Mouse (Mus musculus): ENCODE measurements around the gene Foxa3. TPM values are rescaled to one million over a fixed set of nuclear protein-coding genes. Genes with fewer than 3 reads are reported as not detected.

Gene Foxa3
- total and polyA plus RNA-seq, 3 experiments: not detected

GRCm38 (mm10) chr7:19016042-19016441 is 7.3 kb downstream of the Foxa3 start:
- Histone ChIP-seq H3K9ac (ENCODE audit: control insufficient read depth, low read depth, low read length, poor library complexity, severe bottlenecking) (no peak overlapping the region), H3K27me3 (ENCODE audit: control insufficient read depth in 1 of 2, insufficient read depth in 2 of 2, low read length in 2 of 2) (peaks cover 1 to 2% of the 10 kb centered on the region in 2 experiments; a peak in 3 of 4 replicates), H3K27ac (ENCODE audit: control insufficient read depth, low read depth, low read length) (no peak overlapping the region), H3K79me2 (ENCODE audit: control insufficient read depth, insufficient read depth, low read length, poor library complexity) (no peaks in the 10 kb centered on the region), H3K36me3 (ENCODE audit: control insufficient read depth in 1 of 2, insufficient read depth in 2 of 2, low read length in 2 of 2) (no peaks in the 10 kb centered on the region), H3K4me3 (ENCODE audit: control insufficient read depth in 1 of 2, insufficient read depth in 1 of 2, low read depth in 2 of 2, low read length in 2 of 2) (no peak overlapping the region), H3K9me3 (replicated peaks; ENCODE audit: insufficient read depth, low read length) (no peaks in the 10 kb centered on the region), H3K4me1 (ENCODE audit: control insufficient read depth in 1 of 2, insufficient read depth in 2 of 2, low read length in 2 of 2) (no peaks in the 10 kb centered on the region)
- no peak for TF ChIP-seq POLR2AphosphoS5 (IDR thresholded peaks at IDR 0.05; ENCODE audit: borderline replicate concordance, low read depth, low read length)
- no peak for TF ChIP-seq RCOR1 (IDR thresholded peaks at IDR 0.05; ENCODE audit: low read depth, low read length)
- no peak for DNase-seq (ENCODE audit: low read depth, low spot score)

DNA sequence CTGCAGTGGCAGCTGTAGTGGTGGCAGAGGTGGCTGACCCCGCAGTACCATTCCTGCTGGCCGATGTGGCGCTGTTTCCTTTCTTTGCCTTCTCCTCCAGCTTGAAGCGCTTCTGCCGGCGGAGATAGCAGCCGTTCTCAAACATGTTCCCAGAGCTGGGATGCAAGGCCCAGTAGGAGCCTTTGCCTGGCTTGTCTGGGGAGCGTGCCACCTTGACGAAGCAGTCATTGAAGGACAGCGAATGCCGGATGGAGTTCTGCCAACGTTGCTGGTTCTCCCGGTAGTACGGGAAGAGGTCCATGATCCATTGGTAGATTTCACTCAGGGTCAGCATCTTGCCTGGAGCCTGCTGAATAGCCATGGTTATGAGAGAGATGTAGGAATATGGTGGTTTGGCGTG is 8.9 kb downstream of the Foxa3 start:
- H3K4me1 ChIP-seq (ENCODE audit: control insufficient read depth in 1 of 2, insufficient read depth in 2 of 2, low read length in 2 of 2): no peaks in the 10 kb centered on the region
- H3K36me3 ChIP-seq (ENCODE audit: control insufficient read depth in 1 of 2, insufficient read depth in 2 of 2, low read length in 2 of 2): no peaks in the 10 kb centered on the region
- H3K9ac ChIP-seq (ENCODE audit: control insufficient read depth, low read depth, low read length, poor library complexity, severe bottlenecking): no peak overlapping the region
- H3K4me3 ChIP-seq (ENCODE audit: control insufficient read depth in 1 of 2, insufficient read depth in 1 of 2, low read depth in 2 of 2, low read length in 2 of 2): no peak overlapping the region
- TF ChIP-seq TAL1 (IDR thresholded peaks at IDR 0.05; ENCODE audit: low read length): no peak
- no peak for TF ChIP-seq NELFE (IDR thresholded peaks at IDR 0.05; ENCODE audit: low read depth, low read length)
- TF ChIP-seq TCF12 (IDR thresholded peaks at IDR 0.05; ENCODE audit: low read depth, low read length): no peak
- H3K79me2 ChIP-seq (ENCODE audit: control insufficient read depth, insufficient read depth, low read length, poor library complexity): no peaks in the 10 kb centered on the region
- DNase-seq (ENCODE audit: low read depth, low spot score): no peak
- H3K9me3 ChIP-seq (replicated peaks; ENCODE audit: insufficient read depth, low read length): no peaks in the 10 kb centered on the region
- no peak overlapping the region for H3K27ac ChIP-seq (ENCODE audit: control insufficient read depth, low read depth, low read length)
- H3K27me3 ChIP-seq (ENCODE audit: control insufficient read depth in 1 of 2, insufficient read depth in 2 of 2, low read length in 2 of 2): peaks cover 1 to 2% of the 10 kb centered on the region in 2 experiments; a peak in 2 of 4 replicates

DNA sequence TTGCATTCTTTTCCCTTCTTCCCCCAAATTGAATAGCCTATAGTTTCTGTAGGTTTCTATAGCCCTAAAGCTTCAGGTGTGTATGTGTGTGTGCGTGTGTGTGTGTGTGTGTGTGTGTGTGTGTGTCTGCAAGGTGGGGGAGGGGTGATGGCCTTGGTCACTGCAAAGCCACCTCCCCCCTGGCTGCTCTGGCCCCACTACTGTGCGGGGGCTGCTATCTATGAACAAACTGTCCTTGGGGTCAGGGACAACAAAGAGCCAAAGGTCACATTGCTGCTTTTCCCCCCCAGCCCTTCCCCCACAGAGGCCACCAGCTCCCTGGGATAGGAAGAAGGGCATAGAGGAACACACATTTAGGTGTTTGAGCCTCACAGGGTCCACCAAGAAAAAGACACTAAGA is 10.5 kb downstream of the Foxa3 start:
- H3K4me3 ChIP-seq (ENCODE audit: control insufficient read depth in 1 of 2, insufficient read depth in 1 of 2, low read depth in 2 of 2, low read length in 2 of 2): no peak overlapping the region
- H3K79me2 ChIP-seq (ENCODE audit: control insufficient read depth, insufficient read depth, low read length, poor library complexity): no peaks in the 10 kb centered on the region
- H3K9ac ChIP-seq (ENCODE audit: control insufficient read depth, low read depth, low read length, poor library complexity, severe bottlenecking): no peak overlapping the region
- H3K4me1 ChIP-seq (ENCODE audit: control insufficient read depth in 1 of 2, insufficient read depth in 2 of 2, low read length in 2 of 2): no peaks in the 10 kb centered on the region
- H3K27ac ChIP-seq (ENCODE audit: control insufficient read depth, low read depth, low read length): no peak overlapping the region
- DNase-seq (ENCODE audit: low read depth, low spot score): no peak
- TF ChIP-seq EP300 (IDR thresholded peaks at IDR 0.05; ENCODE audit: low read depth in 1 of 2, low read length in 2 of 2): no peak
- TF ChIP-seq RCOR1 (IDR thresholded peaks at IDR 0.05; ENCODE audit: low read depth, low read length): no peak
- TF ChIP-seq RAD21 (IDR thresholded peaks at IDR 0.05; ENCODE audit: low read depth, low read length): no peak
- no peak for TF ChIP-seq USF1 (IDR thresholded peaks at IDR 0.05; ENCODE audit: low read depth, low read length)
- TF ChIP-seq MYC (IDR thresholded peaks at IDR 0.05; ENCODE audit: low read depth, low read length): no peak
- no peak for TF ChIP-seq MAX (IDR thresholded peaks at IDR 0.05; ENCODE audit: low read length)
- no peak for TF ChIP-seq TBP (IDR thresholded peaks at IDR 0.05; ENCODE audit: low read depth, low read length)
- TF ChIP-seq USF2 (IDR thresholded peaks at IDR 0.05; ENCODE audit: borderline replicate concordance in 1 of 2, insufficient read depth in 1 of 2, low read depth in 1 of 2, low read length in 2 of 2): no peak
- TF ChIP-seq KAT2A (conservative IDR thresholded peaks at IDR 0.05; ENCODE audit: low read depth, low read length): no peak
- TF ChIP-seq HCFC1 (IDR thresholded peaks at IDR 0.05; ENCODE audit: low read depth, low read length): no peak
- no peak for TF ChIP-seq SIN3A (IDR thresholded peaks at IDR 0.05; ENCODE audit: low read length)
- TF ChIP-seq MAZ (IDR thresholded peaks at IDR 0.05; ENCODE audit: low read depth, low read length): no peak
- no peak for TF ChIP-seq POLR2AphosphoS2 (IDR thresholded peaks at IDR 0.05; ENCODE audit: low read length)
- TF ChIP-seq TCF12 (IDR thresholded peaks at IDR 0.05; ENCODE audit: low read depth, low read length): no peak
- no peak for TF ChIP-seq NELFE (IDR thresholded peaks at IDR 0.05; ENCODE audit: low read depth, low read length)
- no peaks in the 10 kb centered on the region for H3K36me3 ChIP-seq (ENCODE audit: control insufficient read depth in 1 of 2, insufficient read depth in 2 of 2, low read length in 2 of 2)
- H3K27me3 ChIP-seq (ENCODE audit: control insufficient read depth in 1 of 2, insufficient read depth in 2 of 2, low read length in 2 of 2): no peaks in the 10 kb centered on the region
- H3K9me3 ChIP-seq (replicated peaks; ENCODE audit: insufficient read depth, low read length): no peaks in the 10 kb centered on the region

Data from MEL (cell line).